ENCODE assay signal across 20 mouse cellular contexts in the genomic region with DNA sequence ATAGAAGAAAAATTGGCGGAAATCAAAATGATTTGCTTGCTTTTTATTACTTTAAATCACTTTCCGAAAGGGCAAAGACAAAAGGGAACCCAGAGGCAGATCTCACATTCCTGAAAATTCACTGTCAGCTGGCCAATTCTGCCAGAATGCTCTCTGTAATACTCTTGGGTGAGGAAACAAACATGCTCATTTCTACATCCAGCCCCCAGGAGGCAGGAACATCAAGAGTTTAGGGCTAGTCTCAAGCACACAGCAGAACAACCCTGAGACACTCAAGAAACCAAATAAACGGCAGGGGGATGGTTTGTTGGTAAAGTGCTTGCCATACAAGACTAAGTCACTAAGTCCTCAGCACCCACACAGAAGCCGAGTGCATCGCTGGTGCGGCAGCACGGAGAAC. TPM values are rescaled to one million over a fixed set of nuclear protein-coding genes. Genes with fewer than 3 reads are reported as not detected.
DNase-seq lines count a peak whose midpoint lies in the region; ATAC-seq and TF ChIP-seq lines count a peak whose summit lies in the region.
"Had no signal": no experiment of that assay in that cellular context is flagged by ENCODE, and none has a peak within 500 bp of the region (broad histone marks: within the 10 kb centered on the region; RNA-seq: fewer than 3 reads in every experiment).

No protein-coding gene starts in this region.

- peak; percentile 18; the same call in 1 of the 2 replicates for TF ChIP-seq CTCF in lung, postnatal 0 days (IDR thresholded peaks at IDR 0.05)
- TF ChIP-seq CTCF in CH12.LX (conservative IDR thresholded peaks at IDR 0.05 in 1 of 2, IDR thresholded peaks at IDR 0.05 in 1 of 2; ENCODE audit: low read depth in 2 of 2, low read length in 2 of 2) = no peak

- peaks cover 9% of the 10 kb centered on the region for H3K79me2 ChIP-seq in CH12.LX (replicated peaks; ENCODE audit: control insufficient read depth, extremely low read depth, insufficient read depth, poor library complexity, severe bottlenecking)

- TF ChIP-seq EP300 in lung, postnatal 0 days (IDR thresholded peaks at IDR 0.05) = no peak
- TF ChIP-seq EP300 in CH12.LX (IDR thresholded peaks at IDR 0.05; ENCODE audit: low read length) = no peak

- H3K9me3 ChIP-seq in lung, postnatal 0 days (ENCODE audit: low read length) = no peaks in the 10 kb centered on the region
- no peaks in the 10 kb centered on the region for H3K9me3 ChIP-seq in CH12.LX (replicated peaks; ENCODE audit: low read length)
- H3K9me3 ChIP-seq in midbrain, embryonic 14.5 days (ENCODE audit: control insufficient read depth, low read length) = no peaks in the 10 kb centered on the region
- H3K9me3 ChIP-seq: embryonic facial prominence, embryonic 10.5 days; heart, embryonic 10.5 days; hindbrain, embryonic 12.5 days had no signal

- in situ Hi-C loops in CH12.LX (cut with MboI; ENCODE audit: low pct_ligation_motif_present, low pct_unique_long_range_greater_than_20kb, low sequenced_read_pairs) = no loop called here

- TF ChIP-seq RAD21 in CH12.LX (IDR thresholded peaks at IDR 0.05; ENCODE audit: low read depth, low read length) = no peak

- H3K27me3 ChIP-seq in lung, postnatal 0 days (replicated peaks; ENCODE audit: insufficient read depth, low read length) = no peaks in the 10 kb centered on the region
- H3K27me3 ChIP-seq in CH12.LX (replicated peaks) = no peaks in the 10 kb centered on the region
- no peaks in the 10 kb centered on the region for H3K27me3 ChIP-seq in midbrain, embryonic 14.5 days (ENCODE audit: control insufficient read depth, insufficient read depth, low read length)
- H3K27me3 ChIP-seq: hindbrain, embryonic 12.5 days had no signal

- dilution Hi-C loops in CH12.LX (cut with MboI; ENCODE audit: extremely low pct_ligation_motif_present, extremely low pct_unique_long_range_greater_than_20kb, low sequenced_read_pairs) = no loop called here

- TF ChIP-seq POLR2A in CH12.LX (IDR thresholded peaks at IDR 0.05; ENCODE audit: low read depth, low read length) = no peak

- DNase-seq in adrenal gland, postnatal 14 days = peak; percentile 34
- DNase-seq in adrenal gland, adult (ENCODE audit: inconsistent age in 2 of 2, low spot score in 1 of 2) = no peak
- DNase-seq in lung, postnatal 0 days (ENCODE audit: low spot score) = peak; percentile 53
- no peak for DNase-seq in lung, adult 18-20 months
- peak; percentile 10 for DNase-seq in CH12.LX (ENCODE audit: extremely low read depth)
- DNase-seq in naive thymus-derived CD4-positive, alpha-beta T cell, adult 2 months (ENCODE audit: low read depth) = peak; percentile 32
- DNase-seq in midbrain, embryonic 14.5 days = no peak
- DNase-seq: adrenal gland, adult 2 months; cerebellum, adult 11-12 months; cerebellum, adult 9-11 months; cerebellum, postnatal 36 days; gastrocnemius, postnatal 36 days; heart, adult 11 months; heart, postnatal 4 days; kidney, adult 18-20 months had no signal

- no peak for ATAC-seq in lung, postnatal 0 days
- ATAC-seq in midbrain, embryonic 14.5 days (ENCODE audit: low FRiP score, low TSS enrichment) = no peak
- ATAC-seq: forebrain, embryonic 14.5 days; hindbrain, embryonic 16.5 days had no signal

- no peak overlapping the region for H3K9ac ChIP-seq in lung, postnatal 0 days (replicated peaks; ENCODE audit: low read depth)
- no peak overlapping the region for H3K9ac ChIP-seq in CH12.LX (ENCODE audit: insufficient read depth, low read depth)
- H3K9ac ChIP-seq in midbrain, embryonic 14.5 days (replicated peaks; ENCODE audit: low read length) = no peak overlapping the region
- H3K9ac ChIP-seq: hindbrain, embryonic 12.5 days had no signal

- H3K4me2 ChIP-seq in lung, postnatal 0 days (replicated peaks; ENCODE audit: low read depth, low read length) = no peak overlapping the region
- H3K4me2 ChIP-seq in CH12.LX (ENCODE audit: insufficient read depth, low read depth, poor library complexity, severe bottlenecking) = no peak overlapping the region
- no peak overlapping the region for H3K4me2 ChIP-seq in midbrain, embryonic 14.5 days (ENCODE audit: low read length)
- H3K4me2 ChIP-seq: hindbrain, embryonic 12.5 days had no signal

- H3K4me1 ChIP-seq in lung, postnatal 0 days (ENCODE audit: insufficient read depth, low read depth, low read length) = peaks cover 7% of the 10 kb centered on the region; the same call in 1 of the 2 replicates
- peaks cover 5 to 23% of the 10 kb centered on the region in 2 experiments for H3K4me1 ChIP-seq in CH12.LX (ENCODE audit: control insufficient read depth in 1 of 2, insufficient read depth in 2 of 2)
- H3K4me1 ChIP-seq in midbrain, embryonic 14.5 days (ENCODE audit: control insufficient read depth, insufficient read depth, low read length) = no peaks in the 10 kb centered on the region
- H3K4me1 ChIP-seq: embryonic facial prominence, embryonic 10.5 days; heart, embryonic 10.5 days; hindbrain, embryonic 12.5 days had no signal

- no peaks in the 10 kb centered on the region for H3K36me3 ChIP-seq in lung, postnatal 0 days (ENCODE audit: insufficient read depth, low read length)
- H3K36me3 ChIP-seq in CH12.LX (replicated peaks in 1 of 2; ENCODE audit: control insufficient read depth in 1 of 2, insufficient read depth in 1 of 2, low read length in 1 of 2) = peaks cover 0 to 31% of the 10 kb centered on the region in 2 experiments
- no peaks in the 10 kb centered on the region for H3K36me3 ChIP-seq in midbrain, embryonic 14.5 days (ENCODE audit: control insufficient read depth, insufficient read depth, low read length)
- H3K36me3 ChIP-seq: hindbrain, embryonic 12.5 days had no signal

- no peak overlapping the region for H3K4me3 ChIP-seq in lung, postnatal 0 days (ENCODE audit: low read depth, low read length)
- H3K4me3 ChIP-seq in CH12.LX (replicated peaks in 1 of 3; ENCODE audit: low read depth in 2 of 3, low read length in 2 of 3, poor library complexity in 1 of 3) = no peak overlapping the region
- H3K4me3 ChIP-seq in midbrain, embryonic 14.5 days (replicated peaks; ENCODE audit: low read depth, low read length) = no peak overlapping the region
- H3K4me3 ChIP-seq: embryonic facial prominence, embryonic 10.5 days; heart, embryonic 10.5 days; hindbrain, embryonic 12.5 days had no signal

- H3K27ac ChIP-seq in lung, postnatal 0 days (ENCODE audit: low read length) = no peak overlapping the region
- no peak overlapping the region for H3K27ac ChIP-seq in CH12.LX (ENCODE audit: insufficient read depth, low read depth)
- H3K27ac ChIP-seq in midbrain, embryonic 14.5 days (replicated peaks; ENCODE audit: low read depth, low read length) = no peak overlapping the region
- H3K27ac ChIP-seq: embryonic facial prominence, embryonic 10.5 days; heart, embryonic 10.5 days; hindbrain, embryonic 12.5 days had no signal

- WGBS in lung, postnatal 0 days = 79% methylated on average over 7 of the region's 7 CpGs
- 93% methylated on average over 7 of the region's 7 CpGs for WGBS in midbrain, embryonic 14.5 days

TF ChIP-seq in CH12.LX, 34 proteins besides CTCF, POLR2A, EP300 and RAD21:
- TF ChIP-seq ELF1 (IDR thresholded peaks at IDR 0.05; ENCODE audit: low read depth, low read length) = no peak
- TF ChIP-seq NRF1 (IDR thresholded peaks at IDR 0.05; ENCODE audit: low read depth, low read length) = no peak
- TF ChIP-seq E2F4 (IDR thresholded peaks at IDR 0.05; ENCODE audit: insufficient replicate concordance, low read depth, low read length) = no peak
- no peak for TF ChIP-seq RCOR1 (conservative IDR thresholded peaks at IDR 0.05; ENCODE audit: low read depth, low read length)
- TF ChIP-seq JUN (IDR thresholded peaks at IDR 0.05; ENCODE audit: insufficient read depth, low read depth, low read length) = no peak
- TF ChIP-seq GABPA (IDR thresholded peaks at IDR 0.05; ENCODE audit: insufficient replicate concordance, low read depth, low read length) = no peak
- no peak for TF ChIP-seq BHLHE40 (IDR thresholded peaks at IDR 0.05; ENCODE audit: low read depth, low read length)
- no peak for TF ChIP-seq PAX5 (IDR thresholded peaks at IDR 0.05; ENCODE audit: low read length)
- TF ChIP-seq MAX (IDR thresholded peaks at IDR 0.05; ENCODE audit: low read length) = no peak
- TF ChIP-seq CHD1 (IDR thresholded peaks at IDR 0.05; ENCODE audit: low read depth, low read length) = no peak
- TF ChIP-seq TCF12 (IDR thresholded peaks at IDR 0.05; ENCODE audit: low read depth, low read length) = no peak
- no peak for TF ChIP-seq HCFC1 (IDR thresholded peaks at IDR 0.05; ENCODE audit: low read depth, low read length)
- no peak for TF ChIP-seq CHD2 (IDR thresholded peaks at IDR 0.05; ENCODE audit: low read length)
- TF ChIP-seq ZC3H11A (IDR thresholded peaks at IDR 0.05; ENCODE audit: low read depth, low read length) = no peak
- no peak for TF ChIP-seq JUND (conservative IDR thresholded peaks at IDR 0.05; ENCODE audit: low read depth, low read length)
- TF ChIP-seq ZNF384 (IDR thresholded peaks at IDR 0.05; ENCODE audit: low read depth, low read length) = no peak

RNA-seq across cellular contexts. Expression of a gene that starts 9.5 kb away (rescaled TPM):
- total RNA-seq in adrenal gland, postnatal 14 days (2021) = 30.0 and 31.1 TPM in 2 replicates
- polyA plus RNA-seq in lung, postnatal 0 days (2015; fragmentation: Nextera tagmentation; extraction: Ambion mirVana) = 26.9 and 28.5 TPM in 2 replicates
- total RNA-seq in CH12.LX (2012; rRNA removed) = 9.3 and 10.3 TPM in 2 replicates
- 16.5 and 20.7 TPM in 2 replicates for total RNA-seq in CH12.LX (2014; rRNA removed)
- 19.8 and 20.5 TPM in 2 replicates for polyA plus RNA-seq in CH12.LX (2012; ENCODE audit: insufficient read length, low read depth)
- 38.6 and 50.0 TPM in 2 replicates for polyA plus RNA-seq in midbrain, embryonic 14.5 days (2014; fragmentation: Nextera tagmentation; extraction: Ambion mirVana)

RNA-seq across cellular contexts. Expression of a gene that starts 56.0 kb away (rescaled TPM):
- 1.4 and 1.9 TPM in 2 replicates for total RNA-seq in adrenal gland, postnatal 14 days (2021)
- polyA plus RNA-seq in lung, postnatal 0 days (2015; fragmentation: Nextera tagmentation; extraction: Ambion mirVana) = 1.5 and 1.7 TPM in 2 replicates
- total RNA-seq in CH12.LX (2012; rRNA removed) = 0.92 and 3.4 TPM in 2 replicates
- 0.77 and 0.93 TPM in 2 replicates for total RNA-seq in CH12.LX (2014; rRNA removed)
- polyA plus RNA-seq in CH12.LX (2012; ENCODE audit: insufficient read length, low read depth) = 1.3 and 1.5 TPM in 2 replicates
- 16.3 and 18.0 TPM in 2 replicates for polyA plus RNA-seq in midbrain, embryonic 14.5 days (2014; fragmentation: Nextera tagmentation; extraction: Ambion mirVana)
- polyA plus RNA-seq: adrenal gland, adult 2 months had no signal

Comparison
In these comparisons a context has a peak if more than half of its experiments do, and no peak if none do; other contexts are left out.
1. DNase-seq: peak in adrenal gland, postnatal 14 days (single experiment), lung, postnatal 0 days (single experiment), CH12.LX (single experiment) and naive thymus-derived CD4-positive, alpha-beta T cell, adult 2 months (single experiment); none in adrenal gland, adult (0 of 2), lung, adult 18-20 months (0 of 2) and midbrain, embryonic 14.5 days (single experiment).